Mouse (Mus musculus): ENCODE results near the gene Map2k1. TPM values are rescaled to one million over a fixed set of nuclear protein-coding genes. Genes with fewer than 3 reads are reported as not detected.
"Not testable (repeated sequence)": the region's sequence is repeated elsewhere in the genome, so short reads cannot be mapped to it uniquely, and the experiment has no call there.

Gene Map2k1
- polyA plus RNA-seq, 1 experiment from 2014 or later = 80.6 TPM

- no peak overlapping the region for H3K4me3 ChIP-seq
- H3K9me3 ChIP-seq = no peaks in the 10 kb centered on the region
- 71% methylated on average over 3 of the region's 3 CpGs for WGBS
- H3K4me1 ChIP-seq = no peaks in the 10 kb centered on the region
- no peak overlapping the region for H3K9ac ChIP-seq
- H3K27me3 ChIP-seq = no peaks in the 10 kb centered on the region
- no peak overlapping the region for H3K27ac ChIP-seq
- no peak overlapping the region for H3K4me2 ChIP-seq
- no peak for ATAC-seq (ENCODE audit: insufficient number of reproducible peaks, low FRiP score, low TSS enrichment, low read depth)
- H3K36me3 ChIP-seq = no peaks in the 10 kb centered on the region
Measured at GRCm38 (mm10) chr9:64271249-64271648, 17.8 kb upstream of the Map2k1 start.

- not testable (repeated sequence) for H3K9me3 ChIP-seq; H3K4me1 ChIP-seq; H3K9ac ChIP-seq; H3K27ac ChIP-seq; H3K4me2 ChIP-seq; H3K4me3 ChIP-seq; ATAC-seq (ENCODE audit: insufficient number of reproducible peaks, low FRiP score, low TSS enrichment, low read depth); H3K36me3 ChIP-seq; H3K27me3 ChIP-seq
- 96% methylated on average over 8 of the region's 8 CpGs for WGBS
Measured at GRCm38 (mm10) chr9:64268836-64269235, 15.4 kb upstream of the Map2k1 start.

GRCm38 (mm10) chr9:64268196-64268595 is 14.8 kb upstream of the Map2k1 start:
- WGBS = 79% methylated on average over 10 of the region's 10 CpGs
- no peak for ATAC-seq (ENCODE audit: insufficient number of reproducible peaks, low FRiP score, low TSS enrichment, low read depth)

GRCm38 (mm10) chr9:64267231-64267630 is 13.8 kb upstream of the Map2k1 start:
- no peaks in the 10 kb centered on the region for H3K36me3 ChIP-seq
- H3K9ac ChIP-seq = no peak overlapping the region
- H3K9me3 ChIP-seq = no peaks in the 10 kb centered on the region
- H3K4me1 ChIP-seq = no peaks in the 10 kb centered on the region
- no peak for ATAC-seq (ENCODE audit: insufficient number of reproducible peaks, low FRiP score, low TSS enrichment, low read depth)
- H3K4me2 ChIP-seq = no peak overlapping the region
- H3K27me3 ChIP-seq = no peaks in the 10 kb centered on the region
- H3K27ac ChIP-seq = no peak overlapping the region
- H3K4me3 ChIP-seq = no peak overlapping the region
- WGBS = 91% methylated on average over 1 of the region's 1 CpGs

More at GRCm38 (mm10) chr9:64268196-64268595, 14.8 kb upstream of the Map2k1 start:
- H3K4me1 ChIP-seq = no peaks in the 10 kb centered on the region
- H3K27me3 ChIP-seq = no peaks in the 10 kb centered on the region
- H3K27ac ChIP-seq = no peak overlapping the region
- H3K4me2 ChIP-seq = no peak overlapping the region
- H3K9ac ChIP-seq = no peak overlapping the region
- no peaks in the 10 kb centered on the region for H3K36me3 ChIP-seq
- no peaks in the 10 kb centered on the region for H3K9me3 ChIP-seq
- no peak overlapping the region for H3K4me3 ChIP-seq

- ATAC-seq (ENCODE audit: insufficient number of reproducible peaks, low FRiP score, low TSS enrichment, low read depth) = no peak
- no peaks in the 10 kb centered on the region for H3K36me3 ChIP-seq
- WGBS = 31% methylated on average over 1 of the region's 1 CpGs
- no peaks in the 10 kb centered on the region for H3K27me3 ChIP-seq
- H3K4me1 ChIP-seq = no peaks in the 10 kb centered on the region
- no peak overlapping the region for H3K9ac ChIP-seq
- no peak overlapping the region for H3K27ac ChIP-seq
- no peak overlapping the region for H3K4me3 ChIP-seq
- H3K9me3 ChIP-seq = no peaks in the 10 kb centered on the region
- H3K4me2 ChIP-seq = no peak overlapping the region
Measured at GRCm38 (mm10) chr9:64264813-64265212, 11.4 kb upstream of the Map2k1 start.

GRCm38 (mm10) chr9:64261023-64261422 is 7.6 kb upstream of the Map2k1 start:
- no peak overlapping the region for H3K4me3 ChIP-seq
- no peaks in the 10 kb centered on the region for H3K36me3 ChIP-seq
- no peaks in the 10 kb centered on the region for H3K9me3 ChIP-seq
- no peak overlapping the region for H3K4me2 ChIP-seq
- 88% methylated on average over 4 of the region's 4 CpGs for WGBS
- no peak overlapping the region for H3K9ac ChIP-seq
- no peak overlapping the region for H3K27ac ChIP-seq
- no peaks in the 10 kb centered on the region for H3K4me1 ChIP-seq
- ATAC-seq (ENCODE audit: insufficient number of reproducible peaks, low FRiP score, low TSS enrichment, low read depth) = no peak
- H3K27me3 ChIP-seq = no peaks in the 10 kb centered on the region

- Histone ChIP-seq H3K4me3 (no peak overlapping the region), H3K27ac (no peak overlapping the region), H3K36me3 (no peaks in the 10 kb centered on the region), H3K27me3 (no peaks in the 10 kb centered on the region), H3K9ac (no peak overlapping the region), H3K4me2 (no peak overlapping the region), H3K9me3 (no peaks in the 10 kb centered on the region), H3K4me1 (no peaks in the 10 kb centered on the region)
- WGBS = 90% methylated on average over 5 of the region's 5 CpGs
- ATAC-seq (ENCODE audit: insufficient number of reproducible peaks, low FRiP score, low TSS enrichment, low read depth) = no peak
Measured at GRCm38 (mm10) chr9:64259906-64260305, 6.5 kb upstream of the Map2k1 start.

- Histone ChIP-seq H3K4me2 (no peak overlapping the region), H3K9ac (no peak overlapping the region), H3K27me3 (no peaks in the 10 kb centered on the region), H3K36me3 (0 out of 2 replicates have a peak, but pooled peaks cover under 1% of the 10 kb centered on the region), H3K4me3 (no peak overlapping the region), H3K4me1 (peaks cover 13% of the 10 kb centered on the region; the same call in 1 of the 2 replicates), H3K9me3 (no peaks in the 10 kb centered on the region), H3K27ac (no peak overlapping the region)
- 91% methylated on average over 3 of the region's 3 CpGs for WGBS
- no peak for ATAC-seq (ENCODE audit: insufficient number of reproducible peaks, low FRiP score, low TSS enrichment, low read depth)
Measured at GRCm38 (mm10) chr9:64256204-64256603, 2.8 kb upstream of the Map2k1 start.

GRCm38 (mm10) chr9:64255422-64255821 is 2.0 kb upstream of the Map2k1 start:
- ATAC-seq (ENCODE audit: insufficient number of reproducible peaks, low FRiP score, low TSS enrichment, low read depth) = no peak
- no peaks in the 10 kb centered on the region for H3K27me3 ChIP-seq
- H3K4me2 ChIP-seq = no peak overlapping the region
- H3K4me1 ChIP-seq = peaks cover 19% of the 10 kb centered on the region
- H3K4me3 ChIP-seq = no peak overlapping the region
- no peak overlapping the region for H3K9ac ChIP-seq
- 67% methylated on average over 3 of the region's 3 CpGs for WGBS
- H3K36me3 ChIP-seq = 0 out of 2 replicates have a peak, but pooled peaks cover 2% of the 10 kb centered on the region
- no peak overlapping the region for H3K27ac ChIP-seq
- H3K9me3 ChIP-seq = no peaks in the 10 kb centered on the region

GRCm38 (mm10) chr9:64252591-64253020 is 825 bp downstream of the Map2k1 start:
- Histone ChIP-seq H3K36me3 (0 out of 2 replicates have a peak, but pooled peaks cover 2% of the 10 kb centered on the region), H3K9ac (peak overlapping the region; percentile 85), H3K4me3 (peak overlapping the region; percentile 97), H3K4me1 (peaks cover 22% of the 10 kb centered on the region), H3K27me3 (no peaks in the 10 kb centered on the region), H3K27ac (peak overlapping the region; percentile 96), H3K9me3 (no peaks in the 10 kb centered on the region), H3K4me2 (peak overlapping the region; percentile 71)
- no peak for ATAC-seq (ENCODE audit: insufficient number of reproducible peaks, low FRiP score, low TSS enrichment, low read depth)
- under 1% methylated on average over 16 of the region's 16 CpGs for WGBS

- no peak overlapping the region for H3K27ac ChIP-seq
- H3K27me3 ChIP-seq = no peaks in the 10 kb centered on the region
- no peak overlapping the region for H3K4me3 ChIP-seq
- H3K9ac ChIP-seq = no peak overlapping the region
- 0 out of 2 replicates have a peak, but pooled peaks cover 2% of the 10 kb centered on the region for H3K36me3 ChIP-seq
- ATAC-seq (ENCODE audit: insufficient number of reproducible peaks, low FRiP score, low TSS enrichment, low read depth) = no peak
- peaks cover 22% of the 10 kb centered on the region for H3K4me1 ChIP-seq
- H3K4me2 ChIP-seq = no peak overlapping the region
- no peaks in the 10 kb centered on the region for H3K9me3 ChIP-seq
Measured at GRCm38 (mm10) chr9:64250111-64250730, 3.2 kb downstream of the Map2k1 start.

- WGBS = 92% methylated on average over 1 of the region's 1 CpGs
- H3K4me2 ChIP-seq = no peak overlapping the region
- no peak for ATAC-seq (ENCODE audit: insufficient number of reproducible peaks, low FRiP score, low TSS enrichment, low read depth)
- no peaks in the 10 kb centered on the region for H3K27me3 ChIP-seq
- no peaks in the 10 kb centered on the region for H3K9me3 ChIP-seq
- H3K36me3 ChIP-seq = 0 out of 2 replicates have a peak, but pooled peaks cover 5% of the 10 kb centered on the region
- peaks cover 22% of the 10 kb centered on the region for H3K4me1 ChIP-seq
- H3K9ac ChIP-seq = no peak overlapping the region
- no peak overlapping the region for H3K4me3 ChIP-seq
- no peak overlapping the region for H3K27ac ChIP-seq
Measured at GRCm38 (mm10) chr9:64249371-64249770, 4.1 kb downstream of the Map2k1 start.
